Mouse (Mus musculus) lung, adult 2 months (tissue): ENCODE results near the gene Snx27. TPM values are rescaled to one million over a fixed set of nuclear protein-coding genes. Genes with fewer than 3 reads are reported as not detected.
A peak's percentile ranks its signal among the peaks of the same experiment; 100 is the strongest.

ENCODE experiments used
- DNase-seq: peaks from one replicate; pipeline ENCODE4 v3.0.0; 2022
- H3K4me1 ChIP-seq: fragments of 200-500 bp; 2 replicates; pipeline ENCODE4 v1.6.1; 2011; ENCODE audit warnings: low read length; ENCODE audit not compliant: control insufficient read depth, insufficient read depth
- H3K4me3 ChIP-seq: fragments of 200-500 bp; replicated peaks from 2 replicates; pipeline ENCODE3; 2011; ENCODE audit warnings: low read depth, mild to moderate bottlenecking, control low read depth, low read length; ENCODE audit errors: extremely low read depth
- CTCF ChIP-seq: fragments of 200-500 bp; IDR thresholded peaks from 2 replicates; pipeline ENCODE4 v1.5.1; 2011; ENCODE audit warnings: mild to moderate bottlenecking, low read length, control low read depth; ENCODE audit not compliant: insufficient read depth
- POLR2A ChIP-seq: fragments of 200-500 bp; IDR thresholded peaks from 2 replicates; pipeline ENCODE4 v1.6.1; 2011; ENCODE audit warnings: low read depth, mild to moderate bottlenecking, control low read depth, low read length, borderline replicate concordance; ENCODE audit errors: extremely low read depth
- WGBS: fragments of 180-500 bp; shearing (Covaris S2); methylation state at CpG from one replicate; pipeline ENCODE4 v1.1.7; 2018; 5-methylcytosine and 5-hydroxymethylcytosine counted together
- polyA plus RNA-seq: library from polyadenylated mRNA; depleted of rRNA; stranded (reverse); fragments of >200 nt; gene quantifications from 2 replicates; pipeline ENCODE4 v1.2.3, GENCODE M21; 2012; rRNA removed

The Snx27 gene
- polyA plus RNA-seq, result 7.8 and 10.8 TPM in 2 replicates

DNA sequence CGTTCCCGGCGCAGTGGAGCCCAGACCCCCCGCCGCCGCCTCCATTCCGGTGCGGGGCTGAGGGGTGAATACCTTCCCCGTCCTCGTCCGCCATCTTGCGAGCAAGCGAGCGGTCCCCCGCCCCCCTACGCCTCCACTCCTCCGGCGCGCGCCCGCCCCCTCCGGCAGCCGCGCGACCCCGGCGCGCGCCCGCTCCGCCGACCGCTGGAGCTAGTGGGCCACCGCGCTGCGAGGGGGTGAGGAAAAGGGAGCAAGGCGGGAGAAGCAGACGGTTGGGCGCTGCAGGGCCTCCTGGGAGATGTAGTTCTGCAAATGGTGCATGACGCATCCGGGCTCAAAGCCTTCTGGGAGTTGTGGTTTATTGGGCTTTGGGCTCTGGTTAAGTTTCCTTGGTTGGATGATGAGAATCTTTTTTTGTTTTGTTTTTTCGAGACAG lies at the start of gene Snx27:
TSS of gene Snx27 (minus strand) at position 261 of the 436 bp plus-strand sequence.
- peak; percentile 87 for DNase-seq
- under 1% methylated on average over 42 of the region's 42 CpGs for WGBS
- Histone ChIP-seq H3K4me1 (peaks cover 12% of the 10 kb centered on the region), H3K4me3 (peak within 1 kb of the TSS; percentile 78)
- TF ChIP-seq POLR2A, result peak; percentile 33; the same call in 1 of the 2 replicates
- no peak for TF ChIP-seq CTCF

DNA sequence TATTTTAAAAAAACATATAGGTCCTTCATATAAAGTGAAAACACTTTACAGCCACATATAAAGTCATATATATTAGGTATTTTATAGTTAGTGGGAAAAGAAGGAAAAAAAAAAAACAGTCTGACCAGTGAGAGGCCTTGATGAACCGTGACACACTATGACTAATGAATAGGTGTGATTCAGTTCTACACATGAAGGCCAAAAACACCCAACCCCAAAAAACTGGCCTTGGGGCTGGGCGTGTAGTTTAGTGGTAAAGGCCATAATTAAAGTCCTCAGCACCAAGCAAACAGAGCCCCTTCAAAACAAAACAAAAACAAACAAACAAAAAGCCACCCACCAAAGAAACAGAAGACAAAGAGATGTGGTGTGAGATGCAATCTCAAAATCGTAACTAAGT lies 47.4 kb upstream of the Snx27 start:
- Histone ChIP-seq H3K4me3 (no peak overlapping the region), H3K4me1 (no peaks in the 10 kb centered on the region; the same call in 1 of the 2 replicates)
- TF ChIP-seq POLR2A, result no peak
- no peak for TF ChIP-seq CTCF
- no peak for DNase-seq
- WGBS, result 74% methylated on average over 3 of the region's 3 CpGs

- WGBS, result 93% methylated on average over 5 of the region's 5 CpGs
- no peak for DNase-seq
- TF ChIP-seq CTCF (no peak), POLR2A (no peak)
- H3K4me1 ChIP-seq, result no peaks in the 10 kb centered on the region; the same call in 1 of the 2 replicates
- no peak overlapping the region for H3K4me3 ChIP-seq
These were observed 46.2 kb upstream of the Snx27 start for GRCm38 (mm10) chr3:94628712-94629111.

- no peak for TF ChIP-seq POLR2A
- TF ChIP-seq CTCF, result no peak
- no peak for DNase-seq
- no peak overlapping the region for H3K4me3 ChIP-seq
- no peaks in the 10 kb centered on the region; the same call in 1 of the 2 replicates for H3K4me1 ChIP-seq
- WGBS, result 80% methylated on average over 4 of the region's 4 CpGs
These were observed 41.8 kb upstream of the Snx27 start for GRCm38 (mm10) chr3:94624281-94624680.

GRCm38 (mm10) chr3:94622550-94622949 lies 40.0 kb upstream of the Snx27 start:
- Histone ChIP-seq H3K4me1 (no peaks in the 10 kb centered on the region; the same call in 1 of the 2 replicates), H3K4me3 (no peak overlapping the region)
- 87% methylated on average over 10 of the region's 10 CpGs for WGBS
- TF ChIP-seq POLR2A (no peak), CTCF (no peak)
- DNase-seq, result no peak

DNA sequence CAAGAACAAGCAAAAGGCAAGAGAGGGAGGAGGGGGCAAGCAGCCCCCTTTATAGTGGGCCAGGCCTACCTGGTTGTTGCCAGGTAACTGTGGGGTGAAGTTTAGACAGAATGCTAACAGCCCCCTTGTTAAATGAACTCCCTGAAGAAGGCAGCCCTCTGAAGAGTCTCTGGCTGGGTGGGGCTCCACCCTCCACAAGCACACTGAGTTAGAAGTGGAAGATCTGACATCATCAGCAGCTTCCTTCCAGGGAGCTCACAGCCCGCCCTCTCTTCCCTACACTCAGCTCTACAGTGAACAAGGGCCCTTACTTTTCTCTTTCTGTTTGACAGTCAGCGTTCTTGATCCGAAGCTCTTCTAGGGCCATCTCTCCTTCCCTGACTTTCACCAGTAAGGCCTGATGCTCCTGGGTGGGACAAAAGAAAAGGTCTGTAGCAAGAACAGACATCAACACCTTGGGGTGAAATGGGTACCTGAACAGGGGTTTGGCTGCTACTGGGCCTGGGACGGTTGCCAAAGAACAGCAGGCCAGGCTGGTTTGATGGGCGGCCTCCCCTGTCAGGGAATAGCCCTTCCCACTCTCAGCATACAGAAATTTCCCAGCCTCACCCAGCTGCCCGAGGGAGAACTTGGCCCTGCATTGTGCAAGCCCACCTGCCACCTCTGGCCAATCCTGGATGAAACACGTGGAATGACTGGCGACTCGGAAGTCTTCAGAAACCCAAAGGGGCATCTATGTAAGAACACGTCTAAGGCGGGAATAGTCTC lies 39.4 kb upstream of the Snx27 start:
- TF ChIP-seq POLR2A (no peak), CTCF (no peak)
- WGBS, result 58% methylated on average over 11 of the region's 11 CpGs
- peak; percentile 52 for DNase-seq

DNA sequence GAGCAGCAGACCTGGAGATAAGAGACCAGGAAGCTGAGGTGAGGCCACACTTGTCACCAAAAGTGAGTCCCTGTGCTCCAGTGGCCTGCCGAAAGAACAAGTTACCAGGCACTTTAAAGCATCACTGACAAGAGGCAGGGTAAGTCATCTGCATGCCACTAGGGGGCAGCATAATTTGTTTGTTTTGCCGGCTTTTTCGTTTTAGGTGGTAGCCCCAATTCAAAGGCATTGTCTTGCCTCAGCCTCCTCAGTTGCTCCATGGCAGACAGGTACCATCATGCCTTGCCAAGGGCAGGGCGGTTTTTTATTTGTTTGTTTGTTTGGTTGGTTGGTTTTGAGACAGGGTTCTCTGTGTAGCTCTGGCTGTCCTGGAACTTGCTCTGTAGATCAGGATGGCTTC lies 34.2 kb upstream of the Snx27 start:
- 52% methylated on average over 4 of the region's 4 CpGs for WGBS
- H3K4me1 ChIP-seq, result no peaks in the 10 kb centered on the region
- no peak overlapping the region for H3K4me3 ChIP-seq
- no peak for DNase-seq
- TF ChIP-seq CTCF (peak; percentile 28; the same call in 1 of the 2 replicates), POLR2A (no peak)

More for the DNA sequence above, 39.4 kb upstream of the Snx27 start:
- Histone ChIP-seq H3K4me3 (no peak overlapping the region), H3K4me1 (no peaks in the 10 kb centered on the region; the same call in 1 of the 2 replicates)

DNA sequence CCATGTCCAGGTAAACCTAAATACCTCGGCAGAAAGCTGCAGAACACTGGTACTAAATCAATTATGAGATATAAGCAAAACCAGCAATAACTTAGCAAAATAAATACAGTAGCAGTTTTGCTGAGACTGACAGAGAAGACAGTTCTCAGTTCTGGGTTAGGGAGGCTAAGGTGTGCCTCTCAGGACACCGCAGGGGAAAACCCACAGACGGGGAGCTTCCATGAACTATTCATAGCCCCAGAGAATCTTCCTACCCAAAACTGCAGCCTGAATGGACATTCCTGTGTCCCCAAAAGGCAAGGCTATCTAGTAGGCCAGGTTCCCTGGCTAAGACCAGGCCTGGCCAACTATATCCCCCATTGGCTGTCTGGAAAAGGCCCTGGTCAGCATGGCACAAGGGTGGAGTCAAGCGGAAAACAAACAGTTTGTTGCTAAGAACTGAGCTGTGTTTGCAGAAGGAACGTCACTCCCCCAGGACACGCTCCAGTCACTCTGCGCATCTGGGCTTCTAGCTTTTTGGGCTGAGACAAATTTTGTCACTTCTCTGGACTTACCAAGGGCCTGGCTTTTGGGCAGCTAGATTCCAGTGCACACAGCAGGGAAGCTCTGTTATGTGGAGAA lies 30.9 kb upstream of the Snx27 start:
- Histone ChIP-seq H3K4me1 (no peaks in the 10 kb centered on the region), H3K4me3 (no peak overlapping the region)
- DNase-seq, result no peak
- WGBS, result 67% methylated on average over 7 of the region's 7 CpGs
- TF ChIP-seq CTCF (no peak), POLR2A (no peak)

DNA sequence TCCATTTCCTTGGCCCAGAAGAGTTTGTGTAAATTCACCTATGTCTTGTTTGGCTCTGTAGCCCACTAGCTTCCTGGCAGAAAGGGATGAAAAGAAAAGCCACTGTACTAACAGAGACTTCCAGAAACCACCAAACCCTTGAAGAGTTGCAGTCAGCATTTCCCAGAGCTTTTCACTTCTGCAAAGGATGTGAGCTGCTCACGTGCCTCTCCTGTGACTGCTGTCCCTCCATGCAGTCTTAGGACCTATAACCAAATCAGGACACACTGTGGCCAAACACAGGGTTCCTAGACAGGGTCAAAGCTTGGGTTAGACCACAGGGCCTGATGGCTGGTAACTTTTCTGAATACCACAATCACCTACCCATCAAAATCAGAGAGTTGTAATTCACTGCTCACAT lies 29.8 kb upstream of the Snx27 start:
- no peak for TF ChIP-seq CTCF
- no peak for TF ChIP-seq POLR2A
- 63% methylated on average over 1 of the region's 1 CpGs for WGBS
- Histone ChIP-seq H3K4me1 (no peaks in the 10 kb centered on the region), H3K4me3 (no peak overlapping the region)
- DNase-seq, result no peak

DNA sequence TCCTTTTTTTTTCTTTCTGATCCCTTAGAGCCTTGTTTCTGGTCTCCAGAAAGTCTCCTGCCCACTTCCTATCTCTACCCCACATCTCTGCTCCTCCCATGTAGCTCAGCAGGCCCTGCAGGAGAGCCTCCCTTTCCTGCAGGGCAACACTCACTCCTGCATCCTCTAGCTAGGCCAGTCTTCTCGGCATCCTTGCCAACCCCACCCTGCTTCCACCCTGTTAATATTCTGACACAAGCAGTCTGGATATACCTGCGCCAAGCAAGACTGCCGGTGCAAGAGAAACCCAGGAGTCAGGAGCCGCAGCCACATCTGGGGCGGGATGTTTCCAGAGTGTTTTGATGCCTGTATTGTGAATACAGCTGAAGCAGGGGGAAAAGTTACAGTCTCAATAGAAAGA lies 29.3 kb upstream of the Snx27 start:
- no peak for DNase-seq
- no peaks in the 10 kb centered on the region for H3K4me1 ChIP-seq
- TF ChIP-seq CTCF (no peak), POLR2A (no peak)
- H3K4me3 ChIP-seq, result no peak overlapping the region
- WGBS, result 74% methylated on average over 5 of the region's 5 CpGs

- TF ChIP-seq POLR2A, result no peak
- no peak for TF ChIP-seq CTCF
- no peaks in the 10 kb centered on the region for H3K4me1 ChIP-seq
- 51% methylated on average over 4 of the region's 4 CpGs for WGBS
- no peak for DNase-seq
- H3K4me3 ChIP-seq, result no peak overlapping the region
These were observed 28.8 kb upstream of the Snx27 start for GRCm38 (mm10) chr3:94611343-94611742.
